Comparison of ENCODE assay signal across 8 mouse cellular contexts in the genomic region with DNA sequence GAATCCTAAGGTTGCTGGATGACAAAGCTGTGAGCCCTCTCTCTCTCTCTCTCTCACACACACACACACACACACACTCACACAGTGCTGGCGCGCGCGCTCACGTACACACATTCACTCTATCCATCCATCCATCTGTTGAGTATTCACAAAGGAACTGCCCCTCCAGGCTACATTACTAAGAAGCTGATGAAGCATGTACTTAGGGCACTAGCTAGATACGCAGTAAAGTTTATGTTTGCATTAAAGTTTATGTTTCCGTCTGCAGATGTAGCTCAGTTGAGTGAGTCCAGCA. TPM values are rescaled to one million over a fixed set of nuclear protein-coding genes. Genes with fewer than 3 reads are reported as not detected.
DNase-seq lines count a peak whose midpoint lies in the region; ATAC-seq and TF ChIP-seq lines count a peak whose summit lies in the region.

No protein-coding gene starts in this region.

- H3K27ac ChIP-seq in testis, adult 2 months (ENCODE audit: control insufficient read depth, insufficient read depth, low read depth, low read length) = no peak overlapping the region
- H3K27ac ChIP-seq in limb, embryonic 15.5 days = no peak overlapping the region

- no peaks in the 10 kb centered on the region for H3K9me3 ChIP-seq in limb, embryonic 15.5 days

- peaks cover 11% of the 10 kb centered on the region for H3K4me1 ChIP-seq in testis, adult 2 months (ENCODE audit: control insufficient read depth, insufficient read depth, low read length)
- H3K4me1 ChIP-seq in limb, embryonic 15.5 days = peaks cover 12% of the 10 kb centered on the region

- H3K9ac ChIP-seq in limb, embryonic 15.5 days = 0 out of 2 replicates have a peak overlapping the region, but pooled peaks have one; percentile 37

- peak overlapping the region; percentile 95 for H3K4me2 ChIP-seq in limb, embryonic 15.5 days

- 34% methylated on average over 7 of the region's 7 CpGs for WGBS in limb, embryonic 15.5 days

- no peak for TF ChIP-seq CTCF in testis, adult 2 months (IDR thresholded peaks at IDR 0.05; ENCODE audit: control insufficient read depth, insufficient read depth, insufficient replicate concordance, low read depth, low read length)

- DNase-seq in embryo, embryonic 10 days (ENCODE audit: low spot score) = peak; percentile 34
- DNase-seq in embryo, embryonic 9.5 days (ENCODE audit: extremely low spot score) = no peak
- no peak for DNase-seq in testis, postnatal 10 days (ENCODE audit: low spot score)
- no peak for DNase-seq in left cerebral cortex, postnatal 4 days
- no peak for DNase-seq in adrenal gland, adult (ENCODE audit: inconsistent age in 2 of 2, low spot score in 1 of 2)
- DNase-seq in cerebellum, adult 9-11 months = no peak

- H3K36me3 ChIP-seq in testis, adult 2 months (ENCODE audit: control insufficient read depth, insufficient read depth, low read length) = no peaks in the 10 kb centered on the region; the same call in 1 of the 2 replicates
- H3K36me3 ChIP-seq in limb, embryonic 15.5 days = no peaks in the 10 kb centered on the region

- TF ChIP-seq POLR2A in testis, adult 2 months (IDR thresholded peaks at IDR 0.05; ENCODE audit: control insufficient read depth, low read depth, low read length) = no peak

- peak overlapping the region; percentile 97 for H3K4me3 ChIP-seq in testis, adult 2 months (ENCODE audit: control insufficient read depth, low read depth, low read length)
- H3K4me3 ChIP-seq in limb, embryonic 15.5 days = peak overlapping the region; percentile 80

- no peak for ATAC-seq in limb, embryonic 15.5 days (ENCODE audit: insufficient number of reproducible peaks, low FRiP score, low TSS enrichment, low read depth)

- intact Hi-C loops in left cerebral cortex, postnatal 4 days (cut with DNase I) = no loop called here

- H3K27me3 ChIP-seq in testis, adult 2 months (ENCODE audit: control insufficient read depth, insufficient read depth, low read length) = no peaks in the 10 kb centered on the region
- no peaks in the 10 kb centered on the region for H3K27me3 ChIP-seq in limb, embryonic 15.5 days

RNA-seq across cellular contexts. Expression of a gene that starts 0.7 kb away (rescaled TPM):
- 77.4 and 82.4 TPM in 2 replicates for polyA plus RNA-seq in testis, adult 2 months (2012; rRNA removed)
- polyA plus RNA-seq in limb, embryonic 15.5 days (2015; fragmentation: Nextera tagmentation; extraction: Ambion mirVana) = 66.9 and 70.1 TPM in 2 replicates
- 10 to 100 TPM; 10.8 to 12.6 TPM for total RNA-seq in left cerebral cortex, postnatal 4 days (2021)

RNA-seq across cellular contexts. Expression of a gene that starts 7.9 kb away (rescaled TPM):
- polyA plus RNA-seq in testis, adult 2 months (2012; rRNA removed) = 3,527 and 3,682 TPM in 2 replicates
- 15.6 and 19.2 TPM in 2 replicates for polyA plus RNA-seq in limb, embryonic 15.5 days (2015; fragmentation: Nextera tagmentation; extraction: Ambion mirVana)
- total RNA-seq in left cerebral cortex, postnatal 4 days (2021) = 1 to 10 TPM; 4.8 to 6.1 TPM

RNA-seq across cellular contexts. Expression of a gene that starts 11.6 kb away (rescaled TPM):
- 51.5 and 58.7 TPM in 2 replicates for polyA plus RNA-seq in testis, adult 2 months (2012; rRNA removed)
- 14.0 and 14.3 TPM in 2 replicates for polyA plus RNA-seq in limb, embryonic 15.5 days (2015; fragmentation: Nextera tagmentation; extraction: Ambion mirVana)
- total RNA-seq in left cerebral cortex, postnatal 4 days (2021) = 10 to 100 TPM; 71.3 to 74.5 TPM

RNA-seq across cellular contexts. Expression of a gene that starts 14.2 kb away (rescaled TPM):
- polyA plus RNA-seq in testis, adult 2 months (2012; rRNA removed) = 276 and 291 TPM in 2 replicates
- polyA plus RNA-seq in limb, embryonic 15.5 days (2015; fragmentation: Nextera tagmentation; extraction: Ambion mirVana) = 0.63 and 0.93 TPM in 2 replicates
- 1 to 10 TPM; 8.9 to 9.3 TPM for total RNA-seq in left cerebral cortex, postnatal 4 days (2021)

RNA-seq across cellular contexts. Expression of a gene that starts 21.8 kb away (rescaled TPM):
- polyA plus RNA-seq in testis, adult 2 months (2012; rRNA removed) = 75.3 and 88.8 TPM in 2 replicates
- 130 and 134 TPM in 2 replicates for polyA plus RNA-seq in limb, embryonic 15.5 days (2015; fragmentation: Nextera tagmentation; extraction: Ambion mirVana)
- total RNA-seq in left cerebral cortex, postnatal 4 days (2021) = 10 to 100 TPM; 88.3 to 91.9 TPM

Comparison
In these comparisons a context has a peak if more than half of its experiments do, and no peak if none do; other contexts are left out.
1. RNA of a gene that starts 7.9 kb away (polyA plus RNA-seq): 3,527 to 3,682 TPM in testis, adult 2 months; 15.6 to 19.2 TPM in limb, embryonic 15.5 days; every median in the first group is over 100 times any median in the second.